Mouse (Mus musculus) Patski (cell line): Measurements from ENCODE around the gene Zfp366. TPM values are rescaled to one million over a fixed set of nuclear protein-coding genes. Genes with fewer than 3 reads are reported as not detected.

Experiments
- ATAC-seq: fragments of 100-300 bp; one replicate; pipeline ENCODE4 v1.8.0; 2021
- CTCF ChIA-PET: fragments of 350-600 bp; sonication (Branson Sonifier 250); formaldehyde crosslinking; loops from one replicate; lab custom pipeline; 2022; ENCODE audit warnings: inconsistent platforms; lab: Charles Lee
- POLR2A ChIA-PET: fragments of 350-600 bp; sonication (Branson Sonifier 250); formaldehyde crosslinking; loops from one replicate; lab custom pipeline; 2022; ENCODE audit warnings: antibody characterized with exemption, inconsistent platforms; lab: Charles Lee
- DNase-seq: peaks from one replicate; pipeline ENCODE4 v3.0.0-alpha.2; 2011; ENCODE audit warnings: low read depth, low spot score
- H3K27me3 ChIP-seq: fragments of 371-371 bp; one replicate; pipeline ENCODE4 v1.5.1; 2021
- CTCF ChIP-seq: fragments of 100-300 bp; IDR thresholded peaks from one replicate; pipeline ENCODE4 v1.5.1; 2021
- in situ Hi-C: fragments of 300-500 bp; cut with MboI; formaldehyde crosslinking; loops from 3 replicates; pipeline ENCODE4 v1.11.1; 2018; ENCODE audit warnings: low pct_unique_long_range_greater_than_20kb, mixed read lengths
- polyA plus RNA-seq: library from polyadenylated mRNA; unstranded; gene quantifications from one replicate; pipeline ENCODE4 v1.2.3, GENCODE M21; 2021

Zfp366 gene
- polyA plus RNA-seq, 1 experiment from 2014 or later = 0.01 TPM

- no peaks in the 10 kb centered on the region for H3K27me3 ChIP-seq
- in situ Hi-C loops = no loop called here
- ATAC-seq (no peak), DNase-seq (no peak)
- CTCF ChIA-PET = no interaction called here
- POLR2A ChIA-PET = no interaction called here
- no peak for TF ChIP-seq CTCF
Measured at GRCm38 (mm10) chr13:99226809-99227208, 42.2 kb downstream of the Zfp366 start.

- ATAC-seq (no peak), DNase-seq (no peak)
- in situ Hi-C loops = no loop called here
- no peak for TF ChIP-seq CTCF
- POLR2A ChIA-PET = no interaction called here
- CTCF ChIA-PET = no interaction called here
- no peaks in the 10 kb centered on the region for H3K27me3 ChIP-seq
Measured at GRCm38 (mm10) chr13:99227456-99228250, 43.0 kb downstream of the Zfp366 start.

GRCm38 (mm10) chr13:99228821-99229570 is 44.4 kb downstream of the Zfp366 start:
- POLR2A ChIA-PET = no interaction called here
- DNase-seq (no peak), ATAC-seq (no peak)
- in situ Hi-C loops = no loop called here
- H3K27me3 ChIP-seq = no peaks in the 10 kb centered on the region
- CTCF ChIA-PET = no interaction called here
- TF ChIP-seq CTCF = no peak

GRCm38 (mm10) chr13:99229641-99230494 is 45.2 kb downstream of the Zfp366 start:
- no peaks in the 10 kb centered on the region for H3K27me3 ChIP-seq
- CTCF ChIA-PET = interaction anchor here (1.1 kb wide), 1 partner anchor 18 kb away, joined by 4 read pairs; no protein-coding TSS in a partner anchor
- DNase-seq (no peak), ATAC-seq (no peak)
- in situ Hi-C loops = no loop called here
- POLR2A ChIA-PET = no interaction called here
- no peak for TF ChIP-seq CTCF

GRCm38 (mm10) chr13:99230495-99230868 is 45.9 kb downstream of the Zfp366 start:
- DNase-seq (no peak), ATAC-seq (no peak)
- no peaks in the 10 kb centered on the region for H3K27me3 ChIP-seq
- POLR2A ChIA-PET = no interaction called here
- CTCF ChIA-PET = interaction anchor here (1.1 kb wide), 1 partner anchor 19 kb away, joined by 4 read pairs; no protein-coding TSS in a partner anchor
- in situ Hi-C loops = no loop called here
- TF ChIP-seq CTCF = no peak

GRCm38 (mm10) chr13:99233333-99233732 is 48.7 kb downstream of the Zfp366 start:
- CTCF ChIA-PET = no interaction called here
- DNase-seq = no peak
- no peak for TF ChIP-seq CTCF
- POLR2A ChIA-PET = no interaction called here
- no peak for ATAC-seq
- no peaks in the 10 kb centered on the region for H3K27me3 ChIP-seq
- in situ Hi-C loops = no loop called here

- ChIA-PET CTCF (no interaction called here), POLR2A (no interaction called here)
- in situ Hi-C loops = no loop called here
- H3K27me3 ChIP-seq = no peaks in the 10 kb centered on the region
- ATAC-seq (no peak), DNase-seq (no peak)
- no peak for TF ChIP-seq CTCF
Measured at GRCm38 (mm10) chr13:99233956-99234355, 49.3 kb downstream of the Zfp366 start.

GRCm38 (mm10) chr13:99235428-99236210 is 51.0 kb downstream of the Zfp366 start:
- H3K27me3 ChIP-seq = no peaks in the 10 kb centered on the region
- ATAC-seq (no peak), DNase-seq (no peak)
- CTCF ChIA-PET = interaction anchor here (1.0 to 1.1 kb wide), 2 partner anchors 65 to 69 kb away, joined by 3 read pairs; no protein-coding TSS in a partner anchor
- in situ Hi-C loops = no loop called here
- POLR2A ChIA-PET = no interaction called here
- no peak for TF ChIP-seq CTCF

GRCm38 (mm10) chr13:99236222-99236621 is 51.6 kb downstream of the Zfp366 start:
- CTCF ChIA-PET = interaction anchor here (1.0 to 1.3 kb wide), 2 partner anchors 16 to 69 kb away, joined by 3 read pairs; no protein-coding TSS in a partner anchor
- no peak for TF ChIP-seq CTCF
- no peak for DNase-seq
- in situ Hi-C loops = no loop called here
- POLR2A ChIA-PET = no interaction called here
- no peak for ATAC-seq
- H3K27me3 ChIP-seq = no peaks in the 10 kb centered on the region
